Mouse (Mus musculus) liver, embryonic 14.5 days (tissue): Measurements from ENCODE around the gene Chd2. TPM values are rescaled to one million over a fixed set of nuclear protein-coding genes. Genes with fewer than 3 reads are reported as not detected.

Source experiments
- ATAC-seq: fragments of 200-750 bp; cut with Nextera tagmentation; 2 replicates; pipeline ENCODE4 v1.8.0; 2017; ENCODE audit warnings: moderate number of reproducible peaks, mild to moderate bottlenecking, moderate library complexity; ENCODE audit not compliant: insufficient read depth
- DNase-seq, 3 experiments: peaks; one replicate each; pipeline ENCODE4 v3.0.0-alpha.2; 2012 to 2013; ENCODE audit warnings: low read depth in 3 of 3, low spot score in 3 of 3
- H3K27ac ChIP-seq: fragments of 300-500 bp; sonication (generic); 2 replicates; pipeline ENCODE4 v1.5.1; 2014; ENCODE audit warnings: moderate library complexity, mild to moderate bottlenecking, control low read depth, inconsistent platforms
- H3K27me3 ChIP-seq: fragments of 300-500 bp; sonication (generic); 2 replicates; pipeline ENCODE4 v1.6.1; 2014; ENCODE audit warnings: mild to moderate bottlenecking, low read length, moderate library complexity; ENCODE audit not compliant: control insufficient read depth, insufficient read depth
- H3K36me3 ChIP-seq: fragments of 300-500 bp; sonication (generic); replicated peaks from 2 replicates; pipeline ENCODE4 v1.6.1; 2014; ENCODE audit warnings: low read depth; ENCODE audit not compliant: control insufficient read depth, insufficient read depth
- H3K4me1 ChIP-seq, 2 experiments: fragments of 200-500 bp in 1 of 2; fragments of 300-500 bp in 1 of 2; sonication (generic) in 1 of 2; replicated peaks; 2 replicates each; pipeline ENCODE4 v1.6.1; 2012 to 2014; ENCODE audit warnings: antibody characterized with exemption in 1 of 2, inconsistent platforms in 1 of 2, low read length in 1 of 2; ENCODE audit not compliant: control insufficient read depth in 2 of 2, insufficient read depth in 2 of 2
- H3K4me2 ChIP-seq: fragments of 300-500 bp; sonication (generic); 2 replicates; pipeline ENCODE4 v1.6.1; 2014; ENCODE audit warnings: low read depth, mild to moderate bottlenecking, control low read depth, moderate library complexity
- H3K4me3 ChIP-seq, 2 experiments: fragments of 200-500 bp in 1 of 2; fragments of 300-500 bp in 1 of 2; sonication (generic) in 1 of 2; 2 replicates each; pipeline ENCODE4 v1.5.1; 2012 to 2014; ENCODE audit warnings: low read depth in 2 of 2, low read length in 2 of 2, mild to moderate bottlenecking in 2 of 2, control low read depth in 1 of 2, inconsistent platforms in 1 of 2, moderate library complexity in 1 of 2; ENCODE audit not compliant: insufficient read depth in 1 of 2
- H3K9ac ChIP-seq: fragments of 300-500 bp; sonication (generic); replicated peaks from 2 replicates; pipeline ENCODE4 v1.6.1; 2014; ENCODE audit warnings: mild to moderate bottlenecking, control low read depth, moderate library complexity
- H3K9me3 ChIP-seq: fragments of 300-500 bp; sonication (generic); 2 replicates; pipeline ENCODE4 v1.6.1; 2016; ENCODE audit warnings: low read length, mixed read lengths; ENCODE audit not compliant: control insufficient read depth
- CTCF ChIP-seq: IDR thresholded peaks from 2 replicates; pipeline ENCODE4 v1.5.1; 2016; ENCODE audit warnings: antibody characterized with exemption, low read depth, control low read depth
- EP300 ChIP-seq: IDR thresholded peaks from 2 replicates; pipeline ENCODE4 v1.6.1; 2016; ENCODE audit warnings: antibody characterized with exemption, low read depth
- WGBS: fragments of 180-500 bp; shearing (Covaris S2); extraction: QIAGEN DNeasy Blood & Tissue Kit; methylation state at CpG from one replicate; pipeline ENCODE4 v1.1.7; 2014; ENCODE audit not compliant: insufficient replicate concordance; 5-methylcytosine and 5-hydroxymethylcytosine counted together
- polyA plus RNA-seq, 2 experiments: library from polyadenylated mRNA; depleted of rRNA in 1 of 2; stranded (reverse) in 1 of 2; unstranded in 1 of 2; fragments of >200 nt; fragmentation: Nextera tagmentation in 1 of 2; extraction: Ambion mirVana in 1 of 2; gene quantifications; 2 replicates each; pipeline versions ENCODE4 v1.2.1 to v1.2.3; 2012 to 2014

Gene Chd2
- polyA plus RNA-seq, 2 experiments, result 12.0 to 14.8 TPM

- H3K4me3 ChIP-seq, result peak overlapping the region; percentile 92
- ATAC-seq (no peak), DNase-seq (no peak)
- H3K9ac ChIP-seq, result peak overlapping the region; percentile 96
- peaks cover 5% of the 10 kb centered on the region for H3K36me3 ChIP-seq
- no peaks in the 10 kb centered on the region for H3K27me3 ChIP-seq
- WGBS, result under 1% methylated on average over 25 of the region's 25 CpGs
- no peaks in the 10 kb centered on the region for H3K9me3 ChIP-seq
- peak overlapping the region; percentile 93 for H3K27ac ChIP-seq
- H3K4me2 ChIP-seq, result peak overlapping the region; percentile 64
- TF ChIP-seq CTCF (no peak), EP300 (no peak)
- H3K4me1 ChIP-seq, result peaks cover 19 to 21% of the 10 kb centered on the region in 2 experiments
These were observed 15.3 kb upstream of the Chd2 start for GRCm38 (mm10) chr7:73556688-73557667.

- H3K9me3 ChIP-seq, result no peaks in the 10 kb centered on the region
- WGBS, result 8% methylated on average over 4 of the region's 4 CpGs
- DNase-seq, result no peak
- H3K4me2 ChIP-seq, result peak overlapping the region; percentile 64
- no peak for TF ChIP-seq CTCF
- TF ChIP-seq EP300, result no peak
- H3K36me3 ChIP-seq, result peaks cover 9% of the 10 kb centered on the region
- no peaks in the 10 kb centered on the region for H3K27me3 ChIP-seq
- H3K4me1 ChIP-seq, result peaks cover 13 to 17% of the 10 kb centered on the region in 2 experiments
- peak overlapping the region; percentile 92; a peak in 3 of 4 replicates for H3K4me3 ChIP-seq
- no peak overlapping the region for H3K27ac ChIP-seq
- no peak for ATAC-seq
- peak overlapping the region; percentile 96 for H3K9ac ChIP-seq
These were observed 14.4 kb upstream of the Chd2 start for GRCm38 (mm10) chr7:73555918-73556580.

GRCm38 (mm10) chr7:73554849-73555248 lies 13.2 kb upstream of the Chd2 start:
- DNase-seq, result no peak
- H3K27me3 ChIP-seq, result no peaks in the 10 kb centered on the region
- H3K4me2 ChIP-seq, result no peak overlapping the region; the same call in 1 of the 2 replicates
- WGBS, result 61% methylated on average over 2 of the region's 2 CpGs
- H3K36me3 ChIP-seq, result peaks cover 16% of the 10 kb centered on the region
- no peak for ATAC-seq
- TF ChIP-seq CTCF (no peak), EP300 (no peak)
- no peak overlapping the region for H3K4me3 ChIP-seq
- no peaks in the 10 kb centered on the region for H3K9me3 ChIP-seq
- H3K27ac ChIP-seq, result no peak overlapping the region
- no peak overlapping the region for H3K9ac ChIP-seq
- H3K4me1 ChIP-seq, result peaks cover 10 to 14% of the 10 kb centered on the region in 2 experiments

DNA sequence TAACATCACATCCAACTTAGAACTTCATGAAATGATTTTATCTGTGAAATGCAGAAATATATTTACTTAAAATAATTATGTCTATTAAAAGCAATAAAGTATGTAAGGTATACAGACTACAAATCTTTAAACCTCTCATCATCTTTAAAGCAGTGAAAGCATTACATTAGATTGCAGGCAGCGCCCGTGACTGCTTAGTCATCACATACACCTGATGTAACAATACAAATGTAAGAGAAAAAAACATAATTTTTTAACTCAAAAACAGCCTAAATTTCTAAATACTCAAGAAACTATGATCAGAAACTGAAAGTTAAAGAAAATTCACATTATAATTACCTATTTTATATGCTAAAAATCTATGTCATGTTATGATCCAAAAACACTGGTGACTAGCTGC lies 11.5 kb upstream of the Chd2 start:
- Histone ChIP-seq H3K27me3 (no peaks in the 10 kb centered on the region), H3K9me3 (no peaks in the 10 kb centered on the region), H3K4me1 (peaks cover 10 to 11% of the 10 kb centered on the region in 2 experiments), H3K36me3 (peaks cover 27% of the 10 kb centered on the region), H3K9ac (no peak overlapping the region), H3K4me2 (no peak overlapping the region), H3K4me3 (no peak overlapping the region), H3K27ac (no peak overlapping the region)
- 85% methylated on average over 2 of the region's 2 CpGs for WGBS
- DNase-seq (no peak), ATAC-seq (no peak)
- no peak for TF ChIP-seq EP300
- TF ChIP-seq CTCF, result no peak
